Mouse (Mus musculus): ENCODE measurements around the gene Prkn. TPM values are rescaled to one million over a fixed set of nuclear protein-coding genes. Genes with fewer than 3 reads are reported as not detected.
"Not testable (repeated sequence)": the region's sequence is repeated elsewhere in the genome, so short reads cannot be mapped to it uniquely, and the experiment has no call there.

Gene Prkn
- total and polyA plus RNA-seq, 3 experiments: 0.39 to 0.50 TPM; not detected in 1

- H3K9ac ChIP-seq (ENCODE audit: control insufficient read depth, low read depth, low read length, poor library complexity, severe bottlenecking): no peak overlapping the region
- no peaks in the 10 kb centered on the region for H3K27me3 ChIP-seq (ENCODE audit: control insufficient read depth in 1 of 2, insufficient read depth in 2 of 2, low read length in 2 of 2)
- H3K4me3 ChIP-seq (ENCODE audit: control insufficient read depth in 1 of 2, insufficient read depth in 1 of 2, low read depth in 2 of 2, low read length in 2 of 2): no peak overlapping the region
- no peaks in the 10 kb centered on the region for H3K9me3 ChIP-seq (replicated peaks; ENCODE audit: insufficient read depth, low read length)
- H3K4me1 ChIP-seq (ENCODE audit: control insufficient read depth in 1 of 2, insufficient read depth in 2 of 2, low read length in 2 of 2): no peaks in the 10 kb centered on the region
- TF ChIP-seq CHD2 (IDR thresholded peaks at IDR 0.05; ENCODE audit: low read length) (no peak), TBP (IDR thresholded peaks at IDR 0.05; ENCODE audit: low read depth, low read length) (no peak), USF1 (IDR thresholded peaks at IDR 0.05; ENCODE audit: low read depth, low read length) (no peak), SIN3A (IDR thresholded peaks at IDR 0.05; ENCODE audit: low read length) (no peak), POLR2AphosphoS5 (IDR thresholded peaks at IDR 0.05; ENCODE audit: borderline replicate concordance, low read depth, low read length) (no peak), SMC3 (IDR thresholded peaks at IDR 0.05; ENCODE audit: low read depth, low read length) (no peak), TCF12 (IDR thresholded peaks at IDR 0.05; ENCODE audit: low read depth, low read length) (no peak), ZKSCAN1 (IDR thresholded peaks at IDR 0.05; ENCODE audit: low read depth, low read length) (no peak), TAL1 (IDR thresholded peaks at IDR 0.05; ENCODE audit: low read length) (no peak)
- H3K27ac ChIP-seq (ENCODE audit: control insufficient read depth, low read depth, low read length): no peak overlapping the region
- H3K36me3 ChIP-seq (ENCODE audit: control insufficient read depth in 1 of 2, insufficient read depth in 2 of 2, low read length in 2 of 2): no peaks in the 10 kb centered on the region
- H3K79me2 ChIP-seq (ENCODE audit: control insufficient read depth, insufficient read depth, low read length, poor library complexity): no peaks in the 10 kb centered on the region
- no peak for DNase-seq (ENCODE audit: low read depth, low spot score)
Observed at GRCm38 (mm10) chr17:11190306-11190705, 350.1 kb downstream of the Prkn start.

GRCm38 (mm10) chr17:11198134-11198533, 357.9 kb downstream of the Prkn start:
- Histone ChIP-seq H3K9me3 (replicated peaks; ENCODE audit: insufficient read depth, low read length) (no peaks in the 10 kb centered on the region), H3K27me3 (ENCODE audit: control insufficient read depth in 1 of 2, insufficient read depth in 2 of 2, low read length in 2 of 2) (no peaks in the 10 kb centered on the region), H3K36me3 (ENCODE audit: control insufficient read depth in 1 of 2, insufficient read depth in 2 of 2, low read length in 2 of 2) (no peaks in the 10 kb centered on the region), H3K9ac (ENCODE audit: control insufficient read depth, low read depth, low read length, poor library complexity, severe bottlenecking) (no peak overlapping the region), H3K27ac (ENCODE audit: control insufficient read depth, low read depth, low read length) (no peak overlapping the region), H3K4me3 (ENCODE audit: control insufficient read depth in 1 of 2, insufficient read depth in 1 of 2, low read depth in 2 of 2, low read length in 2 of 2) (no peak overlapping the region), H3K4me1 (ENCODE audit: control insufficient read depth in 1 of 2, insufficient read depth in 2 of 2, low read length in 2 of 2) (no peaks in the 10 kb centered on the region), H3K79me2 (ENCODE audit: control insufficient read depth, insufficient read depth, low read length, poor library complexity) (no peaks in the 10 kb centered on the region)
- TF ChIP-seq CHD2 (IDR thresholded peaks at IDR 0.05; ENCODE audit: low read length): no peak
- TF ChIP-seq MAZ (IDR thresholded peaks at IDR 0.05; ENCODE audit: low read depth, low read length): no peak
- no peak for DNase-seq (ENCODE audit: low read depth, low spot score)

- H3K9ac ChIP-seq (ENCODE audit: control insufficient read depth, low read depth, low read length, poor library complexity, severe bottlenecking); H3K4me1 ChIP-seq (ENCODE audit: control insufficient read depth in 1 of 2, insufficient read depth in 2 of 2, low read length in 2 of 2); H3K36me3 ChIP-seq (ENCODE audit: control insufficient read depth in 1 of 2, insufficient read depth in 2 of 2, low read length in 2 of 2); H3K27me3 ChIP-seq (ENCODE audit: control insufficient read depth in 1 of 2, insufficient read depth in 2 of 2, low read length in 2 of 2); H3K79me2 ChIP-seq (ENCODE audit: control insufficient read depth, insufficient read depth, low read length, poor library complexity); H3K27ac ChIP-seq (ENCODE audit: control insufficient read depth, low read depth, low read length); H3K9me3 ChIP-seq (replicated peaks; ENCODE audit: insufficient read depth, low read length); H3K4me3 ChIP-seq (ENCODE audit: control insufficient read depth in 1 of 2, insufficient read depth in 1 of 2, low read depth in 2 of 2, low read length in 2 of 2); DNase-seq (ENCODE audit: low read depth, low spot score): not testable (repeated sequence)
Observed at GRCm38 (mm10) chr17:11209063-11209462, 368.9 kb downstream of the Prkn start.

GRCm38 (mm10) chr17:11211006-11211405, 370.8 kb downstream of the Prkn start:
- Histone ChIP-seq H3K79me2 (ENCODE audit: control insufficient read depth, insufficient read depth, low read length, poor library complexity) (no peaks in the 10 kb centered on the region), H3K4me1 (ENCODE audit: control insufficient read depth in 1 of 2, insufficient read depth in 2 of 2, low read length in 2 of 2) (no peaks in the 10 kb centered on the region), H3K36me3 (ENCODE audit: control insufficient read depth in 1 of 2, insufficient read depth in 2 of 2, low read length in 2 of 2) (no peaks in the 10 kb centered on the region), H3K4me3 (ENCODE audit: control insufficient read depth in 1 of 2, insufficient read depth in 1 of 2, low read depth in 2 of 2, low read length in 2 of 2) (no peak overlapping the region), H3K27me3 (ENCODE audit: control insufficient read depth in 1 of 2, insufficient read depth in 2 of 2, low read length in 2 of 2) (no peaks in the 10 kb centered on the region; a peak in 1 of 4 replicates), H3K27ac (ENCODE audit: control insufficient read depth, low read depth, low read length) (no peak overlapping the region), H3K9me3 (replicated peaks; ENCODE audit: insufficient read depth, low read length) (no peaks in the 10 kb centered on the region), H3K9ac (ENCODE audit: control insufficient read depth, low read depth, low read length, poor library complexity, severe bottlenecking) (no peak overlapping the region)
- DNase-seq (ENCODE audit: low read depth, low spot score): no peak
- TF ChIP-seq GATA1 (IDR thresholded peaks at IDR 0.05; ENCODE audit: low read depth, low read length) (no peak), ZKSCAN1 (IDR thresholded peaks at IDR 0.05; ENCODE audit: low read depth, low read length) (no peak), POLR2AphosphoS5 (IDR thresholded peaks at IDR 0.05; ENCODE audit: borderline replicate concordance, low read depth, low read length) (no peak), SIN3A (IDR thresholded peaks at IDR 0.05; ENCODE audit: low read length) (no peak), CHD2 (IDR thresholded peaks at IDR 0.05; ENCODE audit: low read length) (no peak), POLR2A (IDR thresholded peaks at IDR 0.05; ENCODE audit: control insufficient read depth in 1 of 2, insufficient read depth in 1 of 2, low read depth in 1 of 2, low read length in 2 of 2, poor library complexity in 1 of 2) (no peak), TCF12 (IDR thresholded peaks at IDR 0.05; ENCODE audit: low read depth, low read length) (no peak), RCOR1 (IDR thresholded peaks at IDR 0.05; ENCODE audit: low read depth, low read length) (no peak), ZNF384 (IDR thresholded peaks at IDR 0.05; ENCODE audit: low read depth, low read length) (no peak), MXI1 (IDR thresholded peaks at IDR 0.05; ENCODE audit: low read depth, low read length) (no peak), BHLHE40 (IDR thresholded peaks at IDR 0.05; ENCODE audit: borderline replicate concordance, low read depth, low read length) (no peak), MYC (IDR thresholded peaks at IDR 0.05; ENCODE audit: low read depth, low read length) (no peak), UBTF (IDR thresholded peaks at IDR 0.05; ENCODE audit: borderline replicate concordance, insufficient read depth, low read depth, low read length) (no peak), NRF1 (IDR thresholded peaks at IDR 0.05; ENCODE audit: insufficient read depth, low read depth, low read length, poor library complexity, severe bottlenecking) (no peak), HCFC1 (IDR thresholded peaks at IDR 0.05; ENCODE audit: low read depth, low read length) (no peak), ETS1 (IDR thresholded peaks at IDR 0.05; ENCODE audit: low read depth, low read length) (no peak)

Measured in MEL (cell line).